Mouse (Mus musculus) limb, embryonic 12.5 days (tissue): Measurements from ENCODE around the gene Hdac10. TPM values are rescaled to one million over a fixed set of nuclear protein-coding genes. Genes with fewer than 3 reads are reported as not detected.

ENCODE experiments used
- ATAC-seq: fragments of 200-750 bp; cut with Nextera tagmentation; 2 replicates; pipeline ENCODE4 v1.8.0; 2017; ENCODE audit warnings: low read depth, moderate TSS enrichment; ENCODE audit not compliant: insufficient number of reproducible peaks, insufficient read depth, low FRiP score, low TSS enrichment
- H3K27ac ChIP-seq: fragments of 300-500 bp; sonication (generic); 2 replicates; pipeline ENCODE4 v1.5.1; 2016; ENCODE audit warnings: mild to moderate bottlenecking, moderate library complexity
- H3K27me3 ChIP-seq: fragments of 300-500 bp; sonication (generic); 2 replicates; pipeline ENCODE4 v1.6.1; 2016; ENCODE audit warnings: mild to moderate bottlenecking, moderate library complexity
- H3K36me3 ChIP-seq: fragments of 300-500 bp; sonication (generic); 2 replicates; pipeline ENCODE4 v1.6.1; 2016; ENCODE audit warnings: mild to moderate bottlenecking, moderate library complexity
- H3K4me1 ChIP-seq: fragments of 300-500 bp; sonication (generic); replicated peaks from 2 replicates; pipeline ENCODE4 v1.6.1; 2016
- H3K4me2 ChIP-seq: fragments of 300-500 bp; sonication (generic); 2 replicates; pipeline ENCODE4 v1.6.1; 2016; ENCODE audit warnings: mild to moderate bottlenecking, moderate library complexity
- H3K4me3 ChIP-seq: fragments of 300-500 bp; sonication (generic); replicated peaks from 2 replicates; pipeline ENCODE4 v1.5.1; 2016; ENCODE audit warnings: mild to moderate bottlenecking
- H3K9ac ChIP-seq: fragments of 300-500 bp; sonication (generic); replicated peaks from 2 replicates; pipeline ENCODE4 v1.6.1; 2016; ENCODE audit warnings: mild to moderate bottlenecking, moderate library complexity
- H3K9me3 ChIP-seq: fragments of 300-500 bp; sonication (generic); 2 replicates; pipeline ENCODE4 v1.6.1; 2016; ENCODE audit warnings: mild to moderate bottlenecking, moderate library complexity
- WGBS: fragments of 180-500 bp; shearing (Covaris S2); methylation state at CpG from one replicate; pipeline ENCODE4 v1.1.7; 2016; 5-methylcytosine and 5-hydroxymethylcytosine counted together
- polyA plus RNA-seq: library from polyadenylated mRNA; unstranded; fragments of >200 nt; fragmentation: Nextera tagmentation; extraction: Ambion mirVana; gene quantifications from 2 replicates; pipeline ENCODE4 v1.2.1, GENCODE M21; 2016

The Hdac10 gene
- polyA plus RNA-seq, 1 experiment from 2014 or later: 15.2 TPM

- peaks cover 40% of the 10 kb centered on the region for H3K4me1 ChIP-seq
- WGBS: under 1% methylated on average over 47 of the region's 47 CpGs
- peak within 1 kb of the TSS; percentile 81 for H3K27ac ChIP-seq
- H3K36me3 ChIP-seq: peaks cover 28% of the 10 kb centered on the region
- peak within 1 kb of the TSS; percentile 96 for H3K4me2 ChIP-seq
- peak; percentile 54 for ATAC-seq
- H3K27me3 ChIP-seq: no peaks in the 10 kb centered on the region
- peak within 1 kb of the TSS; percentile 79 for H3K4me3 ChIP-seq
- no peaks in the 10 kb centered on the region for H3K9me3 ChIP-seq
- H3K9ac ChIP-seq: peak within 1 kb of the TSS; percentile 72
Observed at GRCm38 (mm10) chr15:89122649-89123366, 5.7 kb downstream of the Hdac10 start, which contains the start of gene Tubgcp6. TSS of gene Tubgcp6 (minus strand) at chr15:89123112.

GRCm38 (mm10) chr15:89118007-89118406, 10.5 kb downstream of the Hdac10 start:
- no peak overlapping the region for H3K27ac ChIP-seq
- H3K9me3 ChIP-seq: no peaks in the 10 kb centered on the region
- H3K9ac ChIP-seq: no peak overlapping the region
- no peaks in the 10 kb centered on the region for H3K27me3 ChIP-seq
- peaks cover 26% of the 10 kb centered on the region for H3K4me1 ChIP-seq
- ATAC-seq: no peak
- H3K36me3 ChIP-seq: peaks cover 71% of the 10 kb centered on the region
- H3K4me3 ChIP-seq: no peak overlapping the region
- no peak overlapping the region for H3K4me2 ChIP-seq

GRCm38 (mm10) chr15:89110147-89110546, 18.4 kb downstream of the Hdac10 start:
- no peak for ATAC-seq
- no peaks in the 10 kb centered on the region for H3K4me1 ChIP-seq

GRCm38 (mm10) chr15:89106976-89107375, 21.5 kb downstream of the Hdac10 start:
- no peak overlapping the region for H3K27ac ChIP-seq
- H3K9me3 ChIP-seq: no peaks in the 10 kb centered on the region
- WGBS: 92% methylated on average over 1 of the region's 1 CpGs
- no peak for ATAC-seq
- peaks cover 100% of the 10 kb centered on the region for H3K36me3 ChIP-seq
- H3K9ac ChIP-seq: no peak overlapping the region
- H3K4me1 ChIP-seq: no peaks in the 10 kb centered on the region
- no peak overlapping the region for H3K4me2 ChIP-seq
- no peak overlapping the region for H3K4me3 ChIP-seq
- H3K27me3 ChIP-seq: no peaks in the 10 kb centered on the region

More at GRCm38 (mm10) chr15:89110147-89110546, 18.4 kb downstream of the Hdac10 start:
- Histone ChIP-seq H3K9me3 (no peaks in the 10 kb centered on the region), H3K36me3 (peaks cover 94% of the 10 kb centered on the region), H3K27me3 (no peaks in the 10 kb centered on the region), H3K9ac (no peak overlapping the region), H3K4me2 (no peak overlapping the region), H3K4me3 (no peak overlapping the region), H3K27ac (no peak overlapping the region)
- WGBS: 88% methylated on average over 9 of the region's 9 CpGs

GRCm38 (mm10) chr15:89106073-89106472, 22.4 kb downstream of the Hdac10 start:
- no peak for ATAC-seq
- Histone ChIP-seq H3K9me3 (no peaks in the 10 kb centered on the region), H3K4me3 (no peak overlapping the region), H3K27me3 (no peaks in the 10 kb centered on the region), H3K9ac (no peak overlapping the region), H3K27ac (no peak overlapping the region), H3K4me2 (no peak overlapping the region), H3K4me1 (no peaks in the 10 kb centered on the region), H3K36me3 (peaks cover 100% of the 10 kb centered on the region)
- WGBS: 90% methylated on average over 13 of the region's 13 CpGs

GRCm38 (mm10) chr15:89104425-89104824, 24.1 kb downstream of the Hdac10 start:
- Histone ChIP-seq H3K4me3 (no peak overlapping the region), H3K4me2 (no peak overlapping the region), H3K9me3 (no peaks in the 10 kb centered on the region), H3K4me1 (no peaks in the 10 kb centered on the region), H3K9ac (no peak overlapping the region), H3K27ac (no peak overlapping the region), H3K36me3 (peaks cover 100% of the 10 kb centered on the region), H3K27me3 (no peaks in the 10 kb centered on the region)
- ATAC-seq: no peak
- 98% methylated on average over 8 of the region's 8 CpGs for WGBS

- Histone ChIP-seq H3K9ac (no peak overlapping the region), H3K36me3 (peaks cover 100% of the 10 kb centered on the region), H3K4me1 (no peaks in the 10 kb centered on the region), H3K27me3 (no peaks in the 10 kb centered on the region), H3K27ac (no peak overlapping the region), H3K4me3 (no peak overlapping the region), H3K4me2 (no peak overlapping the region), H3K9me3 (no peaks in the 10 kb centered on the region)
- 87% methylated on average over 10 of the region's 10 CpGs for WGBS
- no peak for ATAC-seq
Observed at GRCm38 (mm10) chr15:89103921-89104320, 24.6 kb downstream of the Hdac10 start.

- Histone ChIP-seq H3K36me3 (peaks cover 100% of the 10 kb centered on the region), H3K9me3 (no peaks in the 10 kb centered on the region), H3K27me3 (no peaks in the 10 kb centered on the region), H3K4me2 (no peak overlapping the region), H3K4me1 (no peaks in the 10 kb centered on the region), H3K27ac (no peak overlapping the region), H3K4me3 (no peak overlapping the region), H3K9ac (no peak overlapping the region)
- 88% methylated on average over 5 of the region's 5 CpGs for WGBS
- ATAC-seq: no peak
Observed at GRCm38 (mm10) chr15:89102646-89103045, 25.9 kb downstream of the Hdac10 start.

- no peak for ATAC-seq
- WGBS: 90% methylated on average over 12 of the region's 12 CpGs
- no peaks in the 10 kb centered on the region for H3K9me3 ChIP-seq
Observed at GRCm38 (mm10) chr15:89100823-89101222, 27.7 kb downstream of the Hdac10 start.

GRCm38 (mm10) chr15:89098616-89099015, 29.9 kb downstream of the Hdac10 start:
- no peak overlapping the region for H3K4me3 ChIP-seq
- H3K9me3 ChIP-seq: no peaks in the 10 kb centered on the region
- peaks cover 100% of the 10 kb centered on the region for H3K36me3 ChIP-seq
- 88% methylated on average over 7 of the region's 7 CpGs for WGBS
- ATAC-seq: no peak
- no peaks in the 10 kb centered on the region for H3K27me3 ChIP-seq
- no peaks in the 10 kb centered on the region for H3K4me1 ChIP-seq
- H3K27ac ChIP-seq: no peak overlapping the region
- H3K9ac ChIP-seq: no peak overlapping the region
- no peak overlapping the region for H3K4me2 ChIP-seq

More at GRCm38 (mm10) chr15:89100823-89101222, 27.7 kb downstream of the Hdac10 start:
- Histone ChIP-seq H3K4me3 (no peak overlapping the region), H3K4me1 (no peaks in the 10 kb centered on the region), H3K36me3 (peaks cover 100% of the 10 kb centered on the region), H3K27me3 (no peaks in the 10 kb centered on the region), H3K9ac (no peak overlapping the region), H3K4me2 (no peak overlapping the region), H3K27ac (no peak overlapping the region)

GRCm38 (mm10) chr15:89097450-89097849, 31.1 kb downstream of the Hdac10 start:
- WGBS: 92% methylated on average over 5 of the region's 5 CpGs
- H3K27me3 ChIP-seq: no peaks in the 10 kb centered on the region
- H3K4me2 ChIP-seq: no peak overlapping the region
- H3K9me3 ChIP-seq: no peaks in the 10 kb centered on the region
- no peaks in the 10 kb centered on the region for H3K4me1 ChIP-seq
- no peak overlapping the region for H3K9ac ChIP-seq
- ATAC-seq: no peak
- H3K27ac ChIP-seq: no peak overlapping the region
- peaks cover 100% of the 10 kb centered on the region for H3K36me3 ChIP-seq
- no peak overlapping the region for H3K4me3 ChIP-seq

GRCm38 (mm10) chr15:89092181-89092580, 36.3 kb downstream of the Hdac10 start:
- Histone ChIP-seq H3K4me2 (no peak overlapping the region), H3K4me1 (peaks cover 21% of the 10 kb centered on the region), H3K4me3 (no peak overlapping the region), H3K27me3 (no peaks in the 10 kb centered on the region), H3K9ac (no peak overlapping the region), H3K27ac (no peak overlapping the region), H3K36me3 (peaks cover 57% of the 10 kb centered on the region), H3K9me3 (no peaks in the 10 kb centered on the region)
- no peak for ATAC-seq
- 83% methylated on average over 5 of the region's 5 CpGs for WGBS
